Mouse (Mus musculus): ENCODE data around the gene Vti1a. TPM values are rescaled to one million over a fixed set of nuclear protein-coding genes. Genes with fewer than 3 reads are reported as not detected.

Vti1a gene
- polyA plus RNA-seq, 1 experiment from 2014 or later = 31.6 TPM

GRCm38 (mm10) chr19:55469301-55470051 is 153.4 kb downstream of the Vti1a start:
- Histone ChIP-seq H3K4me3 (no peak overlapping the region), H3K27me3 (no peaks in the 10 kb centered on the region), H3K9me3 (no peaks in the 10 kb centered on the region), H3K4me1 (peaks cover 15% of the 10 kb centered on the region), H3K36me3 (no peaks in the 10 kb centered on the region), H3K4me2 (no peak overlapping the region), H3K9ac (no peak overlapping the region), H3K27ac (no peak overlapping the region)
- WGBS = 57% methylated on average over 21 of the region's 21 CpGs
- ATAC-seq (ENCODE audit: insufficient number of reproducible peaks, insufficient read depth, low FRiP score, low TSS enrichment, low read depth) = no peak

- 82% methylated on average over 8 of the region's 8 CpGs for WGBS
- H3K9me3 ChIP-seq = no peaks in the 10 kb centered on the region
These were observed 156.5 kb downstream of the Vti1a start for GRCm38 (mm10) chr19:55472582-55472981.

GRCm38 (mm10) chr19:55474225-55474624 is 158.1 kb downstream of the Vti1a start:
- no peaks in the 10 kb centered on the region for H3K9me3 ChIP-seq
- H3K4me1 ChIP-seq = peaks cover 15% of the 10 kb centered on the region
- no peak overlapping the region for H3K9ac ChIP-seq
- 84% methylated on average over 5 of the region's 6 CpGs for WGBS
- H3K27ac ChIP-seq = no peak overlapping the region
- H3K27me3 ChIP-seq = no peaks in the 10 kb centered on the region
- no peaks in the 10 kb centered on the region for H3K36me3 ChIP-seq
- no peak overlapping the region for H3K4me2 ChIP-seq
- no peak overlapping the region for H3K4me3 ChIP-seq
- ATAC-seq (ENCODE audit: insufficient number of reproducible peaks, insufficient read depth, low FRiP score, low TSS enrichment, low read depth) = no peak

More at GRCm38 (mm10) chr19:55472582-55472981, 156.5 kb downstream of the Vti1a start:
- no peaks in the 10 kb centered on the region for H3K27me3 ChIP-seq
- H3K4me2 ChIP-seq = no peak overlapping the region
- H3K27ac ChIP-seq = no peak overlapping the region
- no peak overlapping the region for H3K4me3 ChIP-seq
- H3K9ac ChIP-seq = no peak overlapping the region
- H3K36me3 ChIP-seq = no peaks in the 10 kb centered on the region
- peaks cover 15% of the 10 kb centered on the region for H3K4me1 ChIP-seq
- no peak for ATAC-seq (ENCODE audit: insufficient number of reproducible peaks, insufficient read depth, low FRiP score, low TSS enrichment, low read depth)

GRCm38 (mm10) chr19:55480526-55480925 is 164.4 kb downstream of the Vti1a start:
- Histone ChIP-seq H3K36me3 (no peaks in the 10 kb centered on the region), H3K4me2 (no peak overlapping the region), H3K9ac (no peak overlapping the region), H3K4me3 (no peak overlapping the region), H3K9me3 (no peaks in the 10 kb centered on the region), H3K27me3 (no peaks in the 10 kb centered on the region), H3K4me1 (peaks cover 13% of the 10 kb centered on the region), H3K27ac (no peak overlapping the region)
- WGBS = 78% methylated on average over 5 of the region's 5 CpGs
- ATAC-seq (ENCODE audit: insufficient number of reproducible peaks, insufficient read depth, low FRiP score, low TSS enrichment, low read depth) = no peak

- no peak overlapping the region for H3K4me2 ChIP-seq
- H3K27me3 ChIP-seq = no peaks in the 10 kb centered on the region
- no peak for ATAC-seq (ENCODE audit: insufficient number of reproducible peaks, insufficient read depth, low FRiP score, low TSS enrichment, low read depth)
- no peak overlapping the region for H3K9ac ChIP-seq
- H3K36me3 ChIP-seq = no peaks in the 10 kb centered on the region
- H3K27ac ChIP-seq = no peak overlapping the region
- WGBS = 58% methylated on average over 5 of the region's 5 CpGs
- peaks cover 19% of the 10 kb centered on the region for H3K4me1 ChIP-seq
- H3K4me3 ChIP-seq = no peak overlapping the region
- no peaks in the 10 kb centered on the region for H3K9me3 ChIP-seq
These were observed 165.2 kb downstream of the Vti1a start for GRCm38 (mm10) chr19:55481308-55481707.

- Histone ChIP-seq H3K4me1 (peaks cover 16% of the 10 kb centered on the region), H3K27ac (no peak overlapping the region), H3K9me3 (no peaks in the 10 kb centered on the region), H3K36me3 (no peaks in the 10 kb centered on the region), H3K4me2 (no peak overlapping the region), H3K9ac (no peak overlapping the region), H3K4me3 (no peak overlapping the region), H3K27me3 (no peaks in the 10 kb centered on the region)
- 59% methylated on average over 5 of the region's 5 CpGs for WGBS
- ATAC-seq (ENCODE audit: insufficient number of reproducible peaks, insufficient read depth, low FRiP score, low TSS enrichment, low read depth) = no peak
These were observed 167.4 kb downstream of the Vti1a start for GRCm38 (mm10) chr19:55483526-55483925.

GRCm38 (mm10) chr19:55484559-55484958 is 168.5 kb downstream of the Vti1a start:
- Histone ChIP-seq H3K4me2 (no peak overlapping the region), H3K4me1 (peaks cover 16% of the 10 kb centered on the region), H3K9ac (no peak overlapping the region), H3K4me3 (no peak overlapping the region), H3K27me3 (no peaks in the 10 kb centered on the region), H3K36me3 (no peaks in the 10 kb centered on the region), H3K9me3 (no peaks in the 10 kb centered on the region), H3K27ac (no peak overlapping the region)
- 78% methylated on average over 6 of the region's 6 CpGs for WGBS
- no peak for ATAC-seq (ENCODE audit: insufficient number of reproducible peaks, insufficient read depth, low FRiP score, low TSS enrichment, low read depth)

GRCm38 (mm10) chr19:55486473-55486872 is 170.4 kb downstream of the Vti1a start:
- WGBS = 69% methylated on average over 4 of the region's 4 CpGs
- H3K4me3 ChIP-seq = no peak overlapping the region
- no peaks in the 10 kb centered on the region for H3K9me3 ChIP-seq
- H3K9ac ChIP-seq = no peak overlapping the region
- no peak overlapping the region for H3K4me2 ChIP-seq
- no peaks in the 10 kb centered on the region for H3K27me3 ChIP-seq
- ATAC-seq (ENCODE audit: insufficient number of reproducible peaks, insufficient read depth, low FRiP score, low TSS enrichment, low read depth) = no peak
- H3K27ac ChIP-seq = no peak overlapping the region
- peaks cover 19% of the 10 kb centered on the region for H3K4me1 ChIP-seq
- no peaks in the 10 kb centered on the region for H3K36me3 ChIP-seq

GRCm38 (mm10) chr19:55491126-55492076 is 175.3 kb downstream of the Vti1a start:
- Histone ChIP-seq H3K36me3 (no peaks in the 10 kb centered on the region), H3K4me2 (no peak overlapping the region), H3K4me3 (no peak overlapping the region), H3K9ac (no peak overlapping the region), H3K27ac (no peak overlapping the region), H3K4me1 (peaks cover 41% of the 10 kb centered on the region), H3K27me3 (no peaks in the 10 kb centered on the region), H3K9me3 (no peaks in the 10 kb centered on the region)
- no peak for ATAC-seq (ENCODE audit: insufficient number of reproducible peaks, insufficient read depth, low FRiP score, low TSS enrichment, low read depth)
- WGBS = 37% methylated on average over 15 of the region's 15 CpGs

- no peaks in the 10 kb centered on the region for H3K27me3 ChIP-seq
- no peak overlapping the region for H3K4me3 ChIP-seq
- H3K9ac ChIP-seq = no peak overlapping the region
- H3K4me1 ChIP-seq = peaks cover 41% of the 10 kb centered on the region
- H3K4me2 ChIP-seq = no peak overlapping the region
- peaks cover 2% of the 10 kb centered on the region; the same call in 1 of the 2 replicates for H3K36me3 ChIP-seq
- no peak overlapping the region for H3K27ac ChIP-seq
- H3K9me3 ChIP-seq = no peaks in the 10 kb centered on the region
- ATAC-seq (ENCODE audit: insufficient number of reproducible peaks, insufficient read depth, low FRiP score, low TSS enrichment, low read depth) = no peak
- 68% methylated on average over 9 of the region's 9 CpGs for WGBS
These were observed 180.2 kb downstream of the Vti1a start for GRCm38 (mm10) chr19:55496333-55496732.

GRCm38 (mm10) chr19:55499179-55499863 is 183.2 kb downstream of the Vti1a start:
- no peaks in the 10 kb centered on the region for H3K27me3 ChIP-seq
- peaks cover 24% of the 10 kb centered on the region for H3K4me1 ChIP-seq
- H3K4me2 ChIP-seq = no peak overlapping the region
- H3K27ac ChIP-seq = no peak overlapping the region
- peaks cover 2% of the 10 kb centered on the region; the same call in 1 of the 2 replicates for H3K36me3 ChIP-seq
- no peak overlapping the region for H3K4me3 ChIP-seq
- no peaks in the 10 kb centered on the region for H3K9me3 ChIP-seq
- no peak for ATAC-seq (ENCODE audit: insufficient number of reproducible peaks, insufficient read depth, low FRiP score, low TSS enrichment, low read depth)
- H3K9ac ChIP-seq = 0 out of 2 replicates have a peak overlapping the region, but pooled peaks have one; percentile 2
- whole genome bisulfite sequencing = 66% methylated on average over 18 of the region's 18 CpGs
